ENCODE assay signal across 13 mouse cellular contexts in genomic region chr7:127849973-127850875, GRCm38 (mm10). TPM values are rescaled to one million over a fixed set of nuclear protein-coding genes. Genes with fewer than 3 reads are reported as not detected.
A peak's percentile ranks its signal among the peaks of the same experiment; 100 is the strongest.
DNase-seq lines count a peak whose midpoint lies in the region; ATAC-seq and TF ChIP-seq lines count a peak whose summit lies in the region.
"Had no signal": no experiment of that assay in that cellular context is flagged by ENCODE, and none has a peak within 500 bp of the region (broad histone marks: within the 10 kb centered on the region; RNA-seq: fewer than 3 reads in every experiment).

No protein-coding gene starts in this region.

- WGBS in embryonic facial prominence, embryonic 15.5 days = 68% methylated on average over 6 of the region's 6 CpGs

- no peaks in the 10 kb centered on the region for H3K4me1 ChIP-seq in ES-Bruce4 (ENCODE audit: control insufficient read depth, insufficient read depth, low read length)
- H3K4me1 ChIP-seq in embryonic facial prominence, embryonic 15.5 days = no peaks in the 10 kb centered on the region
- H3K4me1 ChIP-seq: kidney, embryonic 15.5 days had no signal

- no peaks in the 10 kb centered on the region for H3K36me3 ChIP-seq in ES-Bruce4 (ENCODE audit: control insufficient read depth, insufficient read depth, low read length, poor library complexity, severe bottlenecking)
- peaks cover 31% of the 10 kb centered on the region for H3K36me3 ChIP-seq in embryonic facial prominence, embryonic 15.5 days

- no peak for ATAC-seq in embryonic facial prominence, embryonic 15.5 days (ENCODE audit: insufficient number of reproducible peaks, low FRiP score, low TSS enrichment, low read depth)
- peak; percentile 73 for ATAC-seq in megakaryocyte, adult 5-6 weeks (ENCODE audit: poor library complexity, severe bottlenecking)

- no peak overlapping the region for H3K4me3 ChIP-seq in ES-Bruce4 (ENCODE audit: low read depth, low read length)
- H3K4me3 ChIP-seq in embryonic facial prominence, embryonic 15.5 days (replicated peaks) = no peak overlapping the region
- H3K4me3 ChIP-seq: kidney, embryonic 15.5 days had no signal

- TF ChIP-seq CTCF in ES-Bruce4 (IDR thresholded peaks at IDR 0.05; ENCODE audit: low read depth, low read length) = no peak

- H3K9me3 ChIP-seq in ES-Bruce4 (replicated peaks; ENCODE audit: control insufficient read depth, insufficient read depth, low read length, poor library complexity, severe bottlenecking) = no peaks in the 10 kb centered on the region
- H3K9me3 ChIP-seq in embryonic facial prominence, embryonic 15.5 days (replicated peaks) = no peaks in the 10 kb centered on the region
- H3K9me3 ChIP-seq: kidney, embryonic 15.5 days had no signal

- no peak for TF ChIP-seq EP300 in ES-Bruce4 (IDR thresholded peaks at IDR 0.05; ENCODE audit: insufficient read depth, low read depth, low read length)

- no peaks in the 10 kb centered on the region for H3K27me3 ChIP-seq in ES-Bruce4 (ENCODE audit: control insufficient read depth, insufficient read depth, low read length, poor library complexity, severe bottlenecking)
- H3K27me3 ChIP-seq in embryonic facial prominence, embryonic 15.5 days = no peaks in the 10 kb centered on the region
- H3K27me3 ChIP-seq: kidney, embryonic 15.5 days had no signal

- peak overlapping the region; percentile 9 for H3K27ac ChIP-seq in ES-Bruce4 (ENCODE audit: insufficient read depth, low read length)
- H3K27ac ChIP-seq in embryonic facial prominence, embryonic 15.5 days (replicated peaks) = peak overlapping the region; percentile 58
- H3K27ac ChIP-seq: kidney, embryonic 15.5 days had no signal

- intact Hi-C loops in heart, postnatal 14 days (cut with DNase I) = no loop called here

- no peak overlapping the region for H3K9ac ChIP-seq in ES-Bruce4 (ENCODE audit: low read depth, poor library complexity, severe bottlenecking)
- H3K9ac ChIP-seq in embryonic facial prominence, embryonic 15.5 days = no peak overlapping the region
- H3K9ac ChIP-seq: kidney, embryonic 15.5 days had no signal

- TF ChIP-seq POLR2A in ES-Bruce4 (IDR thresholded peaks at IDR 0.05; ENCODE audit: insufficient read depth, low read length) = no peak

- peak; percentile 19 to 27 for DNase-seq in heart, adult 18-20 months
- no peak for DNase-seq in heart, postnatal 14 days
- DNase-seq in retina, embryonic 14.5 days (ENCODE audit: low spot score) = no peak
- no peak for DNase-seq in spleen, postnatal 4 days (ENCODE audit: low spot score in 2 of 2)
- no peak for DNase-seq in adrenal gland, adult (ENCODE audit: inconsistent age in 2 of 2, low spot score in 1 of 2)
- DNase-seq: cerebellum, adult 11-12 months; layer of hippocampus, adult 9-11 months; left cerebral cortex, postnatal 4 days; right cerebral cortex, postnatal 4 days had no signal

- H3K4me2 ChIP-seq in embryonic facial prominence, embryonic 15.5 days (replicated peaks) = no peak overlapping the region
- H3K4me2 ChIP-seq: kidney, embryonic 15.5 days had no signal

RNA-seq across cellular contexts. Expression of gene Zfp646, which starts 25.8 kb away (rescaled TPM):
- total RNA-seq in heart, adult 18-20 months (2021) = 10 to 100 TPM; 16.7 to 17.9 TPM
- total RNA-seq in heart, postnatal 14 days (2021) = 10 to 100 TPM; 21.0 to 21.9 TPM
- 42.5 TPM in 2 replicates for polyA plus RNA-seq in ES-Bruce4 (2011; ENCODE audit: insufficient read depth, insufficient read length, low read depth, missing spikeins)
- 9.7 and 10.9 TPM in 2 replicates for polyA plus RNA-seq in embryonic facial prominence, embryonic 15.5 days (2015; fragmentation: Nextera tagmentation; extraction: Ambion mirVana)
- 16.4 and 22.5 TPM in 2 replicates for total RNA-seq in megakaryocyte, adult 5-6 weeks (2015)
- total RNA-seq in megakaryocyte, adult 5-6 weeks (2017) = 32.2 and 36.8 TPM in 2 replicates

RNA-seq across cellular contexts. Expression of gene Stx1b, which starts 25.9 kb away (rescaled TPM):
- total RNA-seq in heart, adult 18-20 months (2021) = under 1 TPM; 0.30 to 0.72 TPM
- total RNA-seq in heart, postnatal 14 days (2021) = under 1 TPM; 0.65 to 0.83 TPM
- 6.9 and 8.5 TPM in 2 replicates for polyA plus RNA-seq in ES-Bruce4 (2011; ENCODE audit: insufficient read depth, insufficient read length, low read depth, missing spikeins)
- 4.3 and 6.9 TPM in 2 replicates for polyA plus RNA-seq in embryonic facial prominence, embryonic 15.5 days (2015; fragmentation: Nextera tagmentation; extraction: Ambion mirVana)
- 0.04 TPM in 1 of 2 replicates, not detected in the other for total RNA-seq in megakaryocyte, adult 5-6 weeks (2015)
- not detected in 2 replicates for total RNA-seq in megakaryocyte, adult 5-6 weeks (2017)

RNA-seq across cellular contexts. Expression of gene Stx4a, which starts 26.1 kb away (rescaled TPM):
- total RNA-seq in heart, adult 18-20 months (2021) = 10 to 100 TPM; 66.5 to 67.0 TPM
- 10 to 100 TPM; 66.7 to 68.1 TPM for total RNA-seq in heart, postnatal 14 days (2021)
- 122 and 126 TPM in 2 replicates for polyA plus RNA-seq in ES-Bruce4 (2011; ENCODE audit: insufficient read depth, insufficient read length, low read depth, missing spikeins)
- polyA plus RNA-seq in embryonic facial prominence, embryonic 15.5 days (2015; fragmentation: Nextera tagmentation; extraction: Ambion mirVana) = 58.9 and 69.6 TPM in 2 replicates
- total RNA-seq in megakaryocyte, adult 5-6 weeks (2015) = 59.2 and 68.7 TPM in 2 replicates
- total RNA-seq in megakaryocyte, adult 5-6 weeks (2017) = 37.7 and 45.0 TPM in 2 replicates

RNA-seq across cellular contexts. Expression of gene Zfp668, which starts 26.4 kb away (rescaled TPM):
- total RNA-seq in heart, adult 18-20 months (2021) = 1 to 10 TPM; 3.4 to 4.1 TPM
- total RNA-seq in heart, postnatal 14 days (2021) = 1 to 10 TPM; 3.8 to 5.5 TPM
- 15.3 and 17.1 TPM in 2 replicates for polyA plus RNA-seq in ES-Bruce4 (2011; ENCODE audit: insufficient read depth, insufficient read length, low read depth, missing spikeins)
- polyA plus RNA-seq in embryonic facial prominence, embryonic 15.5 days (2015; fragmentation: Nextera tagmentation; extraction: Ambion mirVana) = 17.7 and 18.1 TPM in 2 replicates
- 2.9 and 5.7 TPM in 2 replicates for total RNA-seq in megakaryocyte, adult 5-6 weeks (2015)
- 1.9 and 3.1 TPM in 2 replicates for total RNA-seq in megakaryocyte, adult 5-6 weeks (2017)

RNA-seq across cellular contexts. Expression of gene Prss53, which starts 40.5 kb away (rescaled TPM):
- 1 to 10 TPM in 1 of 2 experiments, under 1 TPM in 1; 0.52 to 1.3 TPM for total RNA-seq in heart, adult 18-20 months (2021)
- total RNA-seq in heart, postnatal 14 days (2021) = under 1 TPM; 0.59 to 0.88 TPM
- 0.46 and 0.67 TPM in 2 replicates for polyA plus RNA-seq in ES-Bruce4 (2011; ENCODE audit: insufficient read depth, insufficient read length, low read depth, missing spikeins)
- polyA plus RNA-seq in embryonic facial prominence, embryonic 15.5 days (2015; fragmentation: Nextera tagmentation; extraction: Ambion mirVana) = 2.4 and 4.6 TPM in 2 replicates
- total RNA-seq in megakaryocyte, adult 5-6 weeks (2015) = 0.48 TPM in 1 of 2 replicates, not detected in the other
- not detected in 2 replicates for total RNA-seq in megakaryocyte, adult 5-6 weeks (2017)

Comparison
In these comparisons a context has a peak if more than half of its experiments do, and no peak if none do; other contexts are left out.
1. DNase-seq: peak in heart, adult 18-20 months (2 of 2); none in heart, postnatal 14 days (0 of 2), retina, embryonic 14.5 days (single experiment), spleen, postnatal 4 days (0 of 2) and adrenal gland, adult (0 of 2).